Mouse (Mus musculus) C2C12 (cell line): ENCODE results near the gene Tbc1d16.

Source experiments
- CTCF ChIP-seq: IDR thresholded peaks from one replicate; pipeline ENCODE4 v1.5.1; 2011; ENCODE audit not compliant: control insufficient read depth, insufficient read depth, insufficient read length
- MYOD1 ChIP-seq: IDR thresholded peaks from one replicate; pipeline ENCODE4 v1.6.1; 2011; ENCODE audit warnings: low read depth; ENCODE audit not compliant: control insufficient read depth, insufficient read length
- USF1 ChIP-seq: IDR thresholded peaks from one replicate; pipeline ENCODE4 v1.6.1; 2011; ENCODE audit warnings: low read depth, mild to moderate bottlenecking, control low read depth, moderate library complexity

GRCm38 (mm10) chr11:119125929-119126861 is 102.1 kb downstream of the Tbc1d16 start:
- TF ChIP-seq CTCF (no peak), USF1 (no peak), MYOD1 (peak; percentile 58)
